Mouse (Mus musculus) heart, embryonic 12.5 days (tissue): Measurements from ENCODE around the gene Olfr522. TPM values are rescaled to one million over a fixed set of nuclear protein-coding genes. Genes with fewer than 3 reads are reported as not detected.

Experiments used
- ATAC-seq: fragments of 200-750 bp; cut with Nextera tagmentation; 2 replicates; pipeline ENCODE4 v1.8.0; 2017; ENCODE audit warnings: moderate TSS enrichment, moderate library complexity; ENCODE audit not compliant: insufficient number of reproducible peaks, low FRiP score
- H3K27ac ChIP-seq: fragments of 300-500 bp; sonication (generic); 2 replicates; pipeline ENCODE4 v1.5.1; 2016; ENCODE audit warnings: mild to moderate bottlenecking, moderate library complexity; ENCODE audit not compliant: poor library complexity, severe bottlenecking
- H3K27me3 ChIP-seq: fragments of 300-500 bp; sonication (generic); replicated peaks from 2 replicates; pipeline ENCODE4 v1.6.1; 2016; ENCODE audit warnings: mild to moderate bottlenecking, moderate library complexity
- H3K36me3 ChIP-seq: fragments of 300-500 bp; sonication (generic); 2 replicates; pipeline ENCODE4 v1.6.1; 2016; ENCODE audit warnings: mild to moderate bottlenecking, moderate library complexity
- H3K4me1 ChIP-seq: fragments of 300-500 bp; sonication (generic); replicated peaks from 2 replicates; pipeline ENCODE4 v1.6.1; 2016; ENCODE audit warnings: mild to moderate bottlenecking
- H3K4me2 ChIP-seq: fragments of 300-500 bp; sonication (generic); 2 replicates; pipeline ENCODE4 v1.6.1; 2016; ENCODE audit warnings: mild to moderate bottlenecking, moderate library complexity
- H3K4me3 ChIP-seq: fragments of 300-500 bp; sonication (generic); 2 replicates; pipeline ENCODE4 v1.5.1; 2016; ENCODE audit warnings: mild to moderate bottlenecking
- H3K9ac ChIP-seq: fragments of 300-500 bp; sonication (generic); 2 replicates; pipeline ENCODE4 v1.6.1; 2016; ENCODE audit warnings: mild to moderate bottlenecking, moderate library complexity
- H3K9me3 ChIP-seq: fragments of 300-500 bp; sonication (generic); replicated peaks from 2 replicates; pipeline ENCODE4 v1.6.1; 2016; ENCODE audit warnings: mild to moderate bottlenecking, moderate library complexity
- WGBS: fragments of 180-500 bp; shearing (Covaris S2); methylation state at CpG from one replicate; pipeline ENCODE4 v1.1.7; 2016; 5-methylcytosine and 5-hydroxymethylcytosine counted together
- polyA plus RNA-seq: library from polyadenylated mRNA; unstranded; fragments of >200 nt; fragmentation: Nextera tagmentation; extraction: Ambion mirVana; gene quantifications from 2 replicates; pipeline ENCODE4 v1.2.1, GENCODE M21; 2016

Gene Olfr522
- polyA plus RNA-seq, 1 experiment from 2014 or later, result not detected

- Histone ChIP-seq H3K27ac (no peak overlapping the region), H3K4me2 (no peak overlapping the region), H3K36me3 (peaks cover 59% of the 10 kb centered on the region), H3K27me3 (no peaks in the 10 kb centered on the region), H3K9ac (no peak overlapping the region), H3K9me3 (no peaks in the 10 kb centered on the region), H3K4me3 (no peak overlapping the region), H3K4me1 (peaks cover 8% of the 10 kb centered on the region; the same call in 1 of the 2 replicates)
- 55% methylated on average over 3 of the region's 3 CpGs for WGBS
- no peak for ATAC-seq
Measured at GRCm38 (mm10) chr7:140111943-140112342, 52.6 kb downstream of the Olfr522 start.

Other genes starting within 250 kb of the Olfr522 start
- not detected in 2 replicates for gene Utf1, start 221.0 kb downstream of the Olfr522 start, polyA plus RNA-seq
- gene 6430531B16Rik, start 186.0 kb downstream of the Olfr522 start, polyA plus RNA-seq, result 0.27 and 0.33 TPM in 2 replicates
- gene Adam8, start 172.2 kb downstream of the Olfr522 start, polyA plus RNA-seq, result 0.61 and 1.0 TPM in 2 replicates
- gene Zfp511, start 128.4 kb downstream of the Olfr522 start, polyA plus RNA-seq, result 30.9 and 37.1 TPM in 2 replicates
- 41.4 and 41.7 TPM in 2 replicates for gene Tubgcp2, start 128.1 kb downstream of the Olfr522 start, polyA plus RNA-seq
- not detected in 2 replicates for gene Msx3, start 115.7 kb downstream of the Olfr522 start, polyA plus RNA-seq
- 0.36 and 0.59 TPM in 2 replicates for gene Caly, start 82.2 kb downstream of the Olfr522 start, polyA plus RNA-seq
- 0.44 TPM in 1 of 2 replicates, not detected in the other for gene Prap1, start 71.4 kb downstream of the Olfr522 start, polyA plus RNA-seq
- 75.4 and 83.0 TPM in 2 replicates for gene Fuom, start 62.3 kb downstream of the Olfr522 start, polyA plus RNA-seq
- 14.5 and 16.3 TPM in 2 replicates for gene Paox, start 49.0 kb downstream of the Olfr522 start, polyA plus RNA-seq
- 174 and 176 TPM in 2 replicates for gene Echs1, start 48.3 kb downstream of the Olfr522 start, polyA plus RNA-seq
- gene Mtg1, start 27.2 kb downstream of the Olfr522 start, polyA plus RNA-seq, result 28.3 and 28.9 TPM in 2 replicates
- 0.08 TPM in 1 of 2 replicates, not detected in the other for gene Sprn, start 9.9 kb downstream of the Olfr522 start, polyA plus RNA-seq
- not detected in 2 replicates for gene Olfr523, start 8.5 kb upstream of the Olfr522 start, polyA plus RNA-seq
- gene Olfr524, start 41.2 kb upstream of the Olfr522 start, polyA plus RNA-seq, result not detected in 2 replicates
- not detected in 2 replicates for gene Cd163l1, start 53.5 kb upstream of the Olfr522 start, polyA plus RNA-seq
- not detected in 2 replicates for gene 5830411N06Rik, start 82.5 kb upstream of the Olfr522 start, polyA plus RNA-seq
- not detected in 2 replicates for gene Olfr525, start 156.1 kb upstream of the Olfr522 start, polyA plus RNA-seq
- not detected in 2 replicates for gene Olfr527, start 169.3 kb upstream of the Olfr522 start, polyA plus RNA-seq
- not detected in 2 replicates for gene Olfr60, start 196.9 kb upstream of the Olfr522 start, polyA plus RNA-seq
- gene Olfr530, start 211.6 kb upstream of the Olfr522 start, polyA plus RNA-seq, result not detected in 2 replicates
- gene Olfr531, start 238.2 kb upstream of the Olfr522 start, polyA plus RNA-seq, result not detected in 2 replicates